ENCODE assay signal across 16 mouse cellular contexts in genomic region chr12:117027351-117027750, GRCm38 (mm10).
"Had no signal": no experiment of that assay in that cellular context is flagged by ENCODE, and none has a peak within 500 bp of the region (broad histone marks: within the 10 kb centered on the region; RNA-seq: fewer than 3 reads in every experiment).

No protein-coding gene starts in this region.

- H3K9ac ChIP-seq: limb, embryonic 13.5 days; liver, embryonic 15.5 days; neural tube, embryonic 15.5 days had no signal

- H3K4me1 ChIP-seq: liver, embryonic 15.5 days had no signal

- H3K27ac ChIP-seq: layer of hippocampus, adult 2 months; limb, embryonic 13.5 days; liver, embryonic 15.5 days; neural tube, embryonic 15.5 days had no signal

- H3K27me3 ChIP-seq: limb, embryonic 13.5 days; liver, embryonic 15.5 days; neural tube, embryonic 15.5 days had no signal

- DNase-seq: kidney, adult 8-10 months; kidney, postnatal 4 days; lung, adult 2 months; lung, postnatal 10 days; lung, postnatal 4 days; retina, postnatal 1 day; right cerebral cortex, postnatal 4 days; spleen, adult 18-20 months; thymus, adult 18-20 months; thymus, postnatal 14 days had no signal

- H3K9me3 ChIP-seq: limb, embryonic 13.5 days; liver, embryonic 15.5 days; neural tube, embryonic 15.5 days had no signal

- H3K36me3 ChIP-seq: limb, embryonic 13.5 days; liver, embryonic 15.5 days; neural tube, embryonic 15.5 days had no signal

- H3K4me2 ChIP-seq: limb, embryonic 13.5 days; liver, embryonic 11.5 days; liver, embryonic 15.5 days; neural tube, embryonic 15.5 days had no signal

- H3K4me3 ChIP-seq: layer of hippocampus, adult 2 months; limb, embryonic 13.5 days; liver, embryonic 15.5 days; myocyte; neural tube, embryonic 15.5 days had no signal
